Mouse (Mus musculus): ENCODE results near the gene Cacna1a. TPM values are rescaled to one million over a fixed set of nuclear protein-coding genes. Genes with fewer than 3 reads are reported as not detected.

Gene Cacna1a
- polyA plus RNA-seq, 1 experiment from 2014 or later = 3.2 TPM

- Histone ChIP-seq H3K4me2 (ENCODE audit: low read length) (peak overlapping the region; percentile 92), H3K9ac (ENCODE audit: low read length) (peak overlapping the region; percentile 81), H3K4me3 (ENCODE audit: low read depth, low read length) (peak overlapping the region; percentile 69), H3K9me3 (replicated peaks; ENCODE audit: control insufficient read depth, low read length) (no peaks in the 10 kb centered on the region), H3K27ac (ENCODE audit: low read depth, low read length) (peak overlapping the region; percentile 44), H3K36me3 (ENCODE audit: control insufficient read depth, insufficient read depth, low read length) (no peaks in the 10 kb centered on the region), H3K4me1 (ENCODE audit: control insufficient read depth, insufficient read depth, low read length) (peaks cover 45% of the 10 kb centered on the region), H3K27me3 (replicated peaks; ENCODE audit: control insufficient read depth, insufficient read depth, low read length) (no peaks in the 10 kb centered on the region)
- DNase-seq (ENCODE audit: low spot score) (peak; percentile 38), ATAC-seq (no peak)
- 5% methylated on average over 33 of the region's 33 CpGs for WGBS
These were observed 271.9 kb downstream of the Cacna1a start for GRCm38 (mm10) chr8:84659936-84660818.

- peak overlapping the region; percentile 69 for H3K4me3 ChIP-seq (ENCODE audit: low read depth, low read length)
- no peaks in the 10 kb centered on the region for H3K27me3 ChIP-seq (replicated peaks; ENCODE audit: control insufficient read depth, insufficient read depth, low read length)
- peaks cover 42% of the 10 kb centered on the region for H3K4me1 ChIP-seq (ENCODE audit: control insufficient read depth, insufficient read depth, low read length)
- 3% methylated on average over 20 of the region's 20 CpGs for WGBS
- peak overlapping the region; percentile 81 for H3K9ac ChIP-seq (ENCODE audit: low read length)
- H3K4me2 ChIP-seq (ENCODE audit: low read length) = peak overlapping the region; percentile 92
- H3K36me3 ChIP-seq (ENCODE audit: control insufficient read depth, insufficient read depth, low read length) = no peaks in the 10 kb centered on the region
- no peak overlapping the region; the same call in 1 of the 2 replicates for H3K27ac ChIP-seq (ENCODE audit: low read depth, low read length)
- H3K9me3 ChIP-seq (replicated peaks; ENCODE audit: control insufficient read depth, low read length) = no peaks in the 10 kb centered on the region
- DNase-seq (ENCODE audit: low spot score) = no peak
- ATAC-seq = no peak
These were observed 272.7 kb downstream of the Cacna1a start for GRCm38 (mm10) chr8:84660819-84661457.

- Histone ChIP-seq H3K9ac (ENCODE audit: low read length) (peak overlapping the region; percentile 81), H3K36me3 (ENCODE audit: control insufficient read depth, insufficient read depth, low read length) (no peaks in the 10 kb centered on the region), H3K27ac (ENCODE audit: low read depth, low read length) (peak overlapping the region; percentile 69; the same call in 1 of the 2 replicates), H3K9me3 (replicated peaks; ENCODE audit: control insufficient read depth, low read length) (no peaks in the 10 kb centered on the region), H3K27me3 (replicated peaks; ENCODE audit: control insufficient read depth, insufficient read depth, low read length) (no peaks in the 10 kb centered on the region), H3K4me1 (ENCODE audit: control insufficient read depth, insufficient read depth, low read length) (peaks cover 40% of the 10 kb centered on the region), H3K4me3 (ENCODE audit: low read depth, low read length) (peak overlapping the region; percentile 69), H3K4me2 (ENCODE audit: low read length) (peak overlapping the region; percentile 92)
- WGBS = under 1% methylated on average over 24 of the region's 24 CpGs
- peak; percentile 29 for DNase-seq (ENCODE audit: low spot score)
- ATAC-seq = no peak
These were observed 273.2 kb downstream of the Cacna1a start for GRCm38 (mm10) chr8:84661458-84661871.

- under 1% methylated on average over 58 of the region's 61 CpGs for WGBS
- peak; percentile 39 for DNase-seq (ENCODE audit: low spot score)
- Histone ChIP-seq H3K36me3 (ENCODE audit: control insufficient read depth, insufficient read depth, low read length) (no peaks in the 10 kb centered on the region), H3K27me3 (replicated peaks; ENCODE audit: control insufficient read depth, insufficient read depth, low read length) (no peaks in the 10 kb centered on the region), H3K4me3 (ENCODE audit: low read depth, low read length) (peak overlapping the region; percentile 69), H3K9ac (ENCODE audit: low read length) (peak overlapping the region; percentile 81), H3K27ac (ENCODE audit: low read depth, low read length) (peak overlapping the region; percentile 69), H3K9me3 (replicated peaks; ENCODE audit: control insufficient read depth, low read length) (no peaks in the 10 kb centered on the region), H3K4me1 (ENCODE audit: control insufficient read depth, insufficient read depth, low read length) (peaks cover 34% of the 10 kb centered on the region), H3K4me2 (ENCODE audit: low read length) (peak overlapping the region; percentile 92)
- ATAC-seq = peak; percentile 7; the same call in 1 of the 2 replicates
These were observed 273.8 kb downstream of the Cacna1a start for GRCm38 (mm10) chr8:84661961-84662571.

- peak within 1 kb of the TSS; percentile 90 for H3K27ac ChIP-seq (ENCODE audit: low read depth, low read length)
- peak; percentile 83 for ATAC-seq
- peak within 1 kb of the TSS; percentile 92 for H3K4me2 ChIP-seq (ENCODE audit: low read length)
- under 1% methylated on average over 27 of the region's 27 CpGs for WGBS
- peak within 1 kb of the TSS; percentile 69 for H3K4me3 ChIP-seq (ENCODE audit: low read depth, low read length)
- peak within 1 kb of the TSS; percentile 84 for H3K9ac ChIP-seq (ENCODE audit: low read length)
- peaks cover 34% of the 10 kb centered on the region for H3K4me1 ChIP-seq (ENCODE audit: control insufficient read depth, insufficient read depth, low read length)
- peak; percentile 98 for DNase-seq (ENCODE audit: low spot score)
- H3K36me3 ChIP-seq (ENCODE audit: control insufficient read depth, insufficient read depth, low read length) = no peaks in the 10 kb centered on the region
- no peaks in the 10 kb centered on the region for H3K9me3 ChIP-seq (replicated peaks; ENCODE audit: control insufficient read depth, low read length)
- H3K27me3 ChIP-seq (replicated peaks; ENCODE audit: control insufficient read depth, insufficient read depth, low read length) = no peaks in the 10 kb centered on the region
These were observed 274.4 kb downstream of the Cacna1a start, which contains the start of gene Ier2 for GRCm38 (mm10) chr8:84662581-84663065. Gene Ier2 (minus strand): TSS chr8:84662852.

GRCm38 (mm10) chr8:84663483-84664327, 275.5 kb downstream of the Cacna1a start:
- DNase-seq (ENCODE audit: low spot score) (peak; percentile 98), ATAC-seq (peak; percentile 85)
- Histone ChIP-seq H3K9me3 (replicated peaks; ENCODE audit: control insufficient read depth, low read length) (no peaks in the 10 kb centered on the region), H3K4me2 (ENCODE audit: low read length) (peak overlapping the region; percentile 92), H3K4me1 (ENCODE audit: control insufficient read depth, insufficient read depth, low read length) (peaks cover 34% of the 10 kb centered on the region), H3K27me3 (replicated peaks; ENCODE audit: control insufficient read depth, insufficient read depth, low read length) (no peaks in the 10 kb centered on the region), H3K36me3 (ENCODE audit: control insufficient read depth, insufficient read depth, low read length) (peaks cover 6% of the 10 kb centered on the region; the same call in 1 of the 2 replicates), H3K9ac (ENCODE audit: low read length) (peak overlapping the region; percentile 84), H3K4me3 (ENCODE audit: low read depth, low read length) (peak overlapping the region; percentile 69), H3K27ac (ENCODE audit: low read depth, low read length) (peak overlapping the region; percentile 90)
- 3% methylated on average over 43 of the region's 43 CpGs for WGBS

GRCm38 (mm10) chr8:84664566-84665384, 276.5 kb downstream of the Cacna1a start:
- Histone ChIP-seq H3K9me3 (replicated peaks; ENCODE audit: control insufficient read depth, low read length) (no peaks in the 10 kb centered on the region), H3K27ac (ENCODE audit: low read depth, low read length) (peak overlapping the region; percentile 90), H3K27me3 (replicated peaks; ENCODE audit: control insufficient read depth, insufficient read depth, low read length) (no peaks in the 10 kb centered on the region), H3K36me3 (ENCODE audit: control insufficient read depth, insufficient read depth, low read length) (peaks cover 11% of the 10 kb centered on the region; the same call in 1 of the 2 replicates), H3K4me3 (ENCODE audit: low read depth, low read length) (peak overlapping the region; percentile 69), H3K9ac (ENCODE audit: low read length) (peak overlapping the region; percentile 84), H3K4me2 (ENCODE audit: low read length) (peak overlapping the region; percentile 92), H3K4me1 (ENCODE audit: control insufficient read depth, insufficient read depth, low read length) (peaks cover 34% of the 10 kb centered on the region)
- DNase-seq (ENCODE audit: low spot score) (peak; percentile 90), ATAC-seq (peak; percentile 51)
- WGBS = under 1% methylated on average over 29 of the region's 29 CpGs
